Mouse (Mus musculus) T-helper 1 cell (primary cell): ENCODE measurements around the gene Stard13.

Source experiments
- in situ Hi-C: fragments of 300-600 bp; cut with MboI, MseI; formaldehyde crosslinking; loops from one replicate; pipeline ENCODE4 v1.15.1; 2025; ENCODE audit warnings: high pct_unique_total_duplicates

The Stard13 gene

DNA sequence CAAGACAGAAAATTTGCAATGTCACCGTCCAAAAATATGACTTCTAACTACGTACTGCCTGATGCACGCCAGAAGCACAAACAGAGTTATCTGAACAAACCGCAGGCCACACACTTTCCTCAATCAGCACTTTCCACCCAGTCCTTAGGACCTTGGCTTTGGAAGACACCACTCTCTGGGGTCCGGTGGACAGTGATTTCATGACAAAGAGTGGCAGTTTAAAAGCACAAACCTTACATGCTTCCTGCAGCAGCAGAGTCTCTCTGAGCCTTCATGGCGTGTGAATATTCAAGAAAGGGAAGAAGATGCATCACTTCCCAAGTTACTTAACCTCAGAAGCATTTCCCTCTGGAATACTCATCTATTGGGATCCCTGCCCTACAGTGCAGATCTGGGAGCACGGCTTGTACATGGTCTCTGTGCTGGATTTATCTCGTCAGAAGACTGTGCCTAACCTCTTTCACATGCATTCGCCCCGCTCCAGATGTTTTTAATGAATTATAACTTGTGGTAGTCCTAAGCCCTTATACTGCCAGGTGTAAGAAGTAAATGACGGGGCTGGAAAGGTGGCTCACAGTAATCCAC is 49.9 kb downstream of the Stard13 start:
- in situ Hi-C loops, result loop anchor here (25.0 kb wide), 1 partner anchor 1071 kb away; the partner anchor contains the start of gene Fry

- in situ Hi-C loops, result loop anchor here (25.0 kb wide), 1 partner anchor 1069 kb away; the partner anchor contains the start of gene Fry
Observed at GRCm38 (mm10) chr5:151181288-151181687, 52.3 kb downstream of the Stard13 start.

DNA sequence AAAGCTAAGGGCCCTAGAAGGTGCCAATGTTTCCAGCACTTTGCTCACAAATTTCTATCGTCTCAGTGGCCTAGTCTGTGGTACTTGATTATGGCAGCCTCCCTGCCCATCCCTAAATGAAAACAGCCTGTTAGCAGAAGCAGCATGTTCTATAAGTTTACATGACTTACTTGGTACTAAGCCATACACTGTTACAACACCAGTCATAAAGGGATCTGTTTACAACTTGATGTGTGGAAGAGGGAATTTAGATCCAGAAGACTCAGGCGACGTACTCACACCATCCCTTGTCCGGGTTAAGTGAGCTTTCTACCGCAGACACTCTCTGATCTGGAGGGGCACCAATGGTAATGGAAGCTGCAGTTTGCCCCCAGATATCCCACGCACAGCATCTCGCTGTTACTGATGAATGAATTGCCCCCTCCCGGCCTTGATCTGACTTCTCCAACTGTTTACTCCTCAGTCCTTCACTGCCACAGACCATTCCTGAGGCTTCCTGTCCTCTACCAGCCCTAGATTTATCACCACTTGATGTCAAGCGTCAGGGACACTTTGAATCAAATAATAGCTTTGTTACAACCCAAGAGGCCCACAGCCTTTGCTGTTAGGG is 53.4 kb downstream of the Stard13 start:
- in situ Hi-C loops, result loop anchor here (25.0 kb wide), 1 partner anchor 1068 kb away; the partner anchor contains the start of gene Fry

GRCm38 (mm10) chr5:151177171-151177570 is 56.5 kb downstream of the Stard13 start:
- in situ Hi-C loops, result loop anchor here (25.0 kb wide), 1 partner anchor 1065 kb away; the partner anchor contains the start of gene Fry

- in situ Hi-C loops, result loop anchor here (25.0 kb wide), 1 partner anchor 1064 kb away; the partner anchor contains the start of gene Fry
Observed at GRCm38 (mm10) chr5:151175897-151176313, 57.7 kb downstream of the Stard13 start.

DNA sequence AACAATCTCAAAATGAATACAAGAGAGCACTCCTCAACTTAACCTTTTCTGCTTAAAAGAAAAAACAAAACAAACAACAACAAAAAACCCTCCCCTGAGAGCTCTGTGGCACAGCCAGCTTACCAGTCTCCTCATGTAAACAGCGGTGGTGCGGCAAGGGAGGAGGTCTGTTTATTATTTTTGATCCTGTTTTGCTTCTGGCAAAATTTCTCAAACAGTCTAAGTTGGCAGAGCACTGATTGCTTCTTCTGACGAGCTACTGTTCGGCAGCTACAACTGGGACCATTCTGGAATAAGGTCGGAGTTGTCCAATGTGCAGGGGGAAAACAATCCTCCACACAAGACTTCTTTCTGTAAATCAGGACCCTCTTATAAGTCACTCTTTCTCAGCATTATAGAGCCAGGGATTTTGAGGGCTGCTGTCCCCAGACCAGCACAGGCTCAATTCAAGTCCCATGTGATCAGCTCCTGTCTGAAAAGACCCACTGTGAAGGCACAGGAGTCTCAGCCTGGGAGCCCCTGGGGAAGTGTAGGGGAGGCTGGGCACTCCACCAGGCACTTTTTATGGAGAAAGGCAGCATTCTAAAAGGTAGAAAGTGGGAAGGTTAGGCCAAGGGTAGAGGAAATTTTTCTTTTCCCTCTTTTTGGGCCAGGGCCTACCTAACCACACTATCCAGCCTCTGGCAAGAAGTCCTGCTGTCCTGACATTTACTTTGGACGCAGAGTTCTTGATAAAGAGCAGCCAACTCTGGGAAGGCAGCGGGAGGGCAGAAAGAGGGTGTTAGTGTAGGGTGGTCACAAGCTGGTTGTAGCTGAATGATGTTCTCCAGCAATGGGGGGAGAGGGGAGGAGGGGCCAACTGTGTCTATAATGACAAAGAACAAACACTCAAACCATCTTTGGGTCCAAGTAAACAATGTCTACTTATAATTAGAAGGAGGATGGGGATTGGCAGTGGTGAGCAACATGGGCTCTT is 58.9 kb downstream of the Stard13 start:
- in situ Hi-C loops, result loop anchor here (25.0 kb wide), 1 partner anchor 1062 kb away; the partner anchor contains the start of gene Fry

- in situ Hi-C loops, result no loop called here
Observed at GRCm38 (mm10) chr5:151173774-151174173, 59.9 kb downstream of the Stard13 start.

DNA sequence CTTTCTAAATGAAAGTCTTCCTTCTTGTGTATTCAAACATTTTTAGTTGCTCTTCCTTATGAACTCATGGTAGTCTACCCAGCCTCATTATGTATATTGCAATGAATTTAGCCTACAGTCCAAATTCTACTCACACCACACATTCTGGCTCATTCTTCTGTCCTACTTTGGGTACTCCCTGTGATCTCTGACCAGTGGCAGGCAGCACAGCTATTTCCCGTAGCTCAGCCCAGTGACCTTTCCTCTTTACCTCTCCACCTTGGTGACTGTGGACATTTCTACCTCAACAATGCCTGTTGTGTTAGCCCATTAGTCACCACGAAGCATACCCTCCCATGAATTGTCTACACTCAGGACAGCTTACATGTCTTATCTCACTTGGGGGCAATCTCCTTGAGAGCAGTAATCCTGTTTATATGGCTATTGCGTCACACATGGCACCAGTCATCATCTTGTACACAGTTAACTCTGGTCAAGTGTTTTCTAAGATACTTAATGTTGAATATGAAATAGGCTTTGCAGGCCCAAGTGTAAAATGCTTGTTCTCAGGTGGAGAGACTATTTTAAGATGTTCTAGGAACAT is 63.4 kb downstream of the Stard13 start:
- in situ Hi-C loops, result no loop called here

DNA sequence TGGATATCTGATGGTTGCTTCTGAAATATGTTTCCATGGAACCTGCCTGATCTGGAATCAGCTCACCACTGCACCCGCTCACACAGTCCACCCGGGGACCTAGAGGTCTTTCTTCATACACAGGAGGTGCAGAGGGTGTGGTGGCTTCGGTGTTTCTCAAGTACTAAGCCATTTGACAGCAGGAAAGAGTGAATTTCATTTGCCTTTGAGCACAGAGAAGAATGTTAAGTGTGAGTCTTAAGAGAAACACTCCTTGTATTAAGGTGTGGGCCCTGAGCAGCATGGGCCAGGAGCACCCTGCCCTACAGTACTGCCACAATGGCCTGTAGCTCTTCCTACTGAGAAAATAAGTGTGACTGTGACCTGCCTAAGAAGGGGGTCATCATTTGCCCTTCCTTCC is 65.4 kb downstream of the Stard13 start:
- in situ Hi-C loops, result no loop called here

DNA sequence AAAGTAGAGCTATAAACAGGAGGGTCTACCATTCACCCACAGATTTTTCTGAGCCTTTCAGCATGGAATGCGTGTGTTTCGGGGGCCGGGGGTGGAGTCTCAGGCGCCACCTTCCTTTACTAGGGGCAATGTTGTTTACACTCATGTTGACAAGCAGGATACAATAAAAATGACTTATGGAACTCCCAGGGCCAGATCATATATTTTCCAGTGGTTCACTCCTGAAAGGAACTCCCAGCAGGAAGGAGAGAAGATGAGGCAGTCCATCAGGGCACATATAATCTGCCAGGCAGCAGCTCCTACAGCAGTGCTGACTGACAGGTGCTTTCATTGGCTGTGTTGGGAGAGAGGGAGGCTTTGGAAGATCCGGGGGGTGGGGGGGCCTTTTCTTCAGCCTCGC is 66.0 kb downstream of the Stard13 start:
- in situ Hi-C loops, result no loop called here

GRCm38 (mm10) chr5:151166266-151166665 is 67.4 kb downstream of the Stard13 start:
- in situ Hi-C loops, result no loop called here

- in situ Hi-C loops, result no loop called here
Observed at GRCm38 (mm10) chr5:151165381-151166016, 68.1 kb downstream of the Stard13 start.

- in situ Hi-C loops, result no loop called here
Observed at GRCm38 (mm10) chr5:151164815-151165214, 68.8 kb downstream of the Stard13 start.

DNA sequence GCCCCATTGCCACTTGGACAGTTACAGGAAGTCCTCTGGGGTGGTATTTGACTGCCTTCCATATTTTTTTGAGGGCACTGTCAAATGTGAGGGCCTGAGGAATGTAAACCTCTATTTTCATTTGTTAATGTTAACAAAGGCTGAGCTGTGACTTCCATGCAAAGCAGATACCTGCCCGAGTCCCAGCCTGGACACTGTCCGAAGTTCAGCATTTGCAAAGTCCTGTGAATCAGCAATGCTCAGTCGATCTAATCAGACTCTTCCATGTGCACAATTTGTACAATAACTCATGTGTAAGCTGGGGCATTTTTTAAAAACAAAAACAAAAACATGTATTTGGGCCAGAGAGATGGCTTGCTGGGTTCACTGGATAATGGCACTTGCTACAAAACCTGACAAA is 71.0 kb downstream of the Stard13 start:
- in situ Hi-C loops, result no loop called here

DNA sequence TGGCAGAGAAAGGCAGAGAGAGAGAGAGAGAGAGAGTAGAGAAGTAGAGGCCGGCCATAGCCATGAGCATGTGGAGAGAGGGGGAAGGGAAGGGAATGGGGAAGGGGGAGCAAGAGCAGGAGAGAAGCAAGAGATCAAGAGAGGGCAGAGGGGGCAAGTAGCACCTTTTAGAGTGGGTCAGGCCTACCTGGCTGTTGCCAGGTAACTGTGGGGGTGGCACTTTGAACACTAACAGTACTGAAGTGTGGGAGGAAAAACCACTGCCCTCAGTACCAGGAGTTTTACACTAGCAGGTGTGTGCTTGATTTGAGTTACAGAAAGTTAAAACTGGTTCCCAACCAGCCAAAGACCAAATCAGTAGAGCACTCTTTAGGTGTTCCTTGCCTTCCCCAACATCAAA is 78.4 kb downstream of the Stard13 start:
- in situ Hi-C loops, result no loop called here

DNA sequence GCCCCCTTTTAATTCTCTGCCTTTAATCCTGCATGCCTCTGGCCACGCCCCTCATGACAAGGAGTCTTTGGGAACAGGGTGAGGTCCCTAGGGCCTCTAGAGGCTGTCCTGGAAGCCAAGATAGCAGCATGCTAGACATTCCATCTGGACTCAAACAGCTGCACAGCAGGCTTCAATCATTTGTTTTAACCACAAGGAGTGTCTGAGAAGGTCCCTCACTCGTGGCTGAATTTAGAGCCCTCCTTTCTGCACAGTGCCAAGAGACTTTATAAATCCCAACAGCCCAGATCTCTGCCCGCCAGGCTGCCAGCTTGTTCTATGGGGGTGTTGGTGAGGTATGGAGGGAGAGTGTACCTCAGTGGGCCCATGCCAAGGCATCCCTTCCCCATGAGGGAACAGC is 78.9 kb downstream of the Stard13 start:
- in situ Hi-C loops, result no loop called here

GRCm38 (mm10) chr5:151154030-151154429 is 79.6 kb downstream of the Stard13 start:
- in situ Hi-C loops, result no loop called here

DNA sequence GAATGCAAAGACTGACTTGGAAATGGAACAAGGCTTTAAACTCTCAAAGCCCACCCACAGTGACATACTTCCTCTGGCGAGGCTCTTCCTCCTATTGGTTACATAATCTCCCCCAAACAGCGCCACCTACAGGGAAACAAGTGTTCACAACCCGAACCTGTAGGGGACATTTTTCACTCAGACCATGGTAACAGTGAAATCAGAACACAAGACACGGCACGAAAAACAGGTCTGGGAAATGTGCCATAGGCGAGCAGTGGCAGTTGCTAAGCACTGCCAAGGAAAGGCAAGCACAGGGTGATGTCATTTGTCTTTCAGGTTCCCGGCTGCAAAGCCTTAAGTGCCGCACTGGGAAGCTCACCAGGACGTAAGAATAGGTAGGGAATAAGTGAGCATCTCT is 82.1 kb downstream of the Stard13 start:
- in situ Hi-C loops, result no loop called here

DNA sequence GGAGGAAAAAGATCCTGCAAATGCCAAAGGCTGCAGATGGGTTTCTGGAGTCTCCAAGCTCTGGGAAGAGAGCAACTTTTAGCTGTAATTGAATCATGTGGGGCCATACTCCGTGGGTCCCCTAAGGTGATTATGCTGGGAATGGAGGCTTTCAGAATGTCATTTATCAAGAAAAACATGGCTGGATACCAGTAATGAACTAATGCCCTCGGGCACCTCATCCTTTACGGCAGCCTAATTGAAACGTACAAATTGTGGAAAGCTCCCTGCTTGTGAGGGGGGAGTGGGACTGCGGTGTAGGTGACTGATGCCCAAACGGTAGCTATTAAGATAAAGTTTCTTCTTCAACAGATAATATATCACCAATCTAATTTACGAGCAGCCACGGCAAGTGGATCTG is 84.1 kb downstream of the Stard13 start:
- in situ Hi-C loops, result no loop called here

- in situ Hi-C loops, result no loop called here
Observed at GRCm38 (mm10) chr5:151148079-151148478, 85.6 kb downstream of the Stard13 start.

DNA sequence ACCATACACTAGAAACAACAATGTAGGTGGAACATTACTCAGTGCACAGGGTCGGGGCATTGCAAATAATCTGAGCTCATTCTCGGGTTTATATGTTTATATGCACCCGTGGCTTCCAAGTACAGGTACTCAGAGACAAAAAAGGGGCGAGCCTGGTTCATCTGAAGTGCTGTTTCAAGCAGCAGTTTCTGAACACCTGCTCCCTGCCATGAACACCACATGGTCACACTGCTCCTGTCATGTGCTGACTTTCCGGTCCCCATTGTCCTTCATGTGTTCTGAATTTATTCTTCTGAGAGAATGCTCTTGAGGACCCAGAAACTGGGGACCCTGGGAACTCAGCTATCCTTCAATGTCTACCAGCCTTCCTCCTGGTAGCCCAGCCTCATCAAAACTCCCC is 87.8 kb downstream of the Stard13 start:
- in situ Hi-C loops, result no loop called here
